Comparison of ENCODE assay signal across 10 mouse cellular contexts in the genomic region with DNA sequence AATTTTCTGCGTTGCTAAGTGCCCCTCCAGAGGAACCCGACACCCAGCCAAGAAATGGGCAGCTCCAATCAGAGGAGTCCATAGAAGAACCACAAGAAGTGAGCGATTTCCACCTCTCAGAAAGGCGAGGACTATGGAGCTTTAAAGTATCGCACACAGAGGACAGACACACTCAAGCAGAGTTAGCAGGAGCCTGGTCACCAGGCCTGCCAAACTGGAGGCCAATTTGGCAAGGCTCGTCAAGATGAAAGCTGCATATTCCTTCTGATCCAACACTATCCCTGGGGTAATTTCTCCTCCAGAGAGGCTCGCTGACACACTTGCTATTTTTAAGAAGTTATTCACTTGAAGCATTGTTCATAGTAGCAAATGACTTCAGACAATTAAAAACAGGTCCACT.
DNase-seq lines count a peak whose midpoint lies in the region; ATAC-seq and TF ChIP-seq lines count a peak whose summit lies in the region.
"Had no signal": no experiment of that assay in that cellular context is flagged by ENCODE, and none has a peak within 500 bp of the region (broad histone marks: within the 10 kb centered on the region; RNA-seq: fewer than 3 reads in every experiment).

No protein-coding gene starts in this region.

- H3K4me2 ChIP-seq in heart, postnatal 0 days (ENCODE audit: low read depth, low read length): no peak overlapping the region
- H3K4me2 ChIP-seq: heart, embryonic 15.5 days had no signal

- intact Hi-C loops in left cerebral cortex, postnatal 4 days (cut with DNase I): no loop called here
- intact Hi-C loops in left cerebral cortex, postnatal 10 days (cut with DNase I): no loop called here

- H3K9me3 ChIP-seq in heart, postnatal 0 days (replicated peaks; ENCODE audit: control insufficient read depth, low read length): no peaks in the 10 kb centered on the region
- H3K9me3 ChIP-seq: heart, embryonic 15.5 days had no signal

- H3K4me1 ChIP-seq in heart, postnatal 0 days (ENCODE audit: control insufficient read depth, insufficient read depth): no peaks in the 10 kb centered on the region

- peak overlapping the region; percentile 41; the same call in 1 of the 2 replicates for H3K27ac ChIP-seq in heart, postnatal 0 days (ENCODE audit: low read depth)
- H3K27ac ChIP-seq: heart, embryonic 15.5 days; liver, embryonic 14.5 days had no signal

- no peaks in the 10 kb centered on the region for H3K27me3 ChIP-seq in heart, postnatal 0 days (ENCODE audit: control insufficient read depth, insufficient read depth, low read length)
- H3K27me3 ChIP-seq: heart, embryonic 15.5 days had no signal

- TF ChIP-seq EP300 in heart, postnatal 0 days (IDR thresholded peaks at IDR 0.05; ENCODE audit: low read depth): no peak

- 0 out of 2 replicates have a peak, but pooled peaks have one; percentile 30 for ATAC-seq in heart, postnatal 0 days (ENCODE audit: insufficient read depth, low read depth)

- no peaks in the 10 kb centered on the region for H3K36me3 ChIP-seq in heart, postnatal 0 days (replicated peaks; ENCODE audit: control insufficient read depth, insufficient read depth, low read length)
- H3K36me3 ChIP-seq: heart, embryonic 15.5 days had no signal

- no peak overlapping the region for H3K9ac ChIP-seq in heart, postnatal 0 days (replicated peaks; ENCODE audit: low read depth, low read length)
- H3K9ac ChIP-seq: heart, embryonic 15.5 days; liver, embryonic 14.5 days had no signal

- TF ChIP-seq CTCF in heart, postnatal 0 days (IDR thresholded peaks at IDR 0.05; ENCODE audit: low read depth): no peak

- WGBS in heart, postnatal 0 days: 65% methylated on average over 7 of the region's 7 CpGs

- DNase-seq in left cerebral cortex, postnatal 4 days: peak; percentile 53
- no peak for DNase-seq in left cerebral cortex, postnatal 10 days (ENCODE audit: extremely low spot score in 1 of 2, low spot score in 2 of 2)
- peak; percentile 44 for DNase-seq in cerebellum, adult 11 months
- DNase-seq in cerebellum, postnatal 25 days: peak; percentile 63 to 78
- DNase-seq in heart, postnatal 0 days (ENCODE audit: low spot score): peak; percentile 21
- no peak for DNase-seq in kidney, adult 18-20 months
- DNase-seq in ovary, postnatal 36 days (ENCODE audit: low spot score): no peak
- DNase-seq: kidney, adult 2 months had no signal

- H3K4me3 ChIP-seq in heart, postnatal 0 days (ENCODE audit: low read depth, low read length): no peak overlapping the region
- H3K4me3 ChIP-seq: heart, embryonic 15.5 days had no signal

Comparison
In these comparisons a context has a peak if more than half of its experiments do, and no peak if none do; other contexts are left out.
1. DNase-seq: peak in left cerebral cortex, postnatal 4 days (single experiment), cerebellum, adult 11 months (single experiment), cerebellum, postnatal 25 days (2 of 2) and heart, postnatal 0 days (single experiment); none in left cerebral cortex, postnatal 10 days (0 of 2), kidney, adult 18-20 months (single experiment) and ovary, postnatal 36 days (single experiment).